In genomic region chr1:39884803-39885515, GRCm38 (mm10) we compare ENCODE assay signal across 18 mouse cellular contexts. TPM values are rescaled to one million over a fixed set of nuclear protein-coding genes. Genes with fewer than 3 reads are reported as not detected.
DNase-seq lines count a peak whose midpoint lies in the region; ATAC-seq and TF ChIP-seq lines count a peak whose summit lies in the region.
"Had no signal": no experiment of that assay in that cellular context is flagged by ENCODE, and none has a peak within 500 bp of the region (broad histone marks: within the 10 kb centered on the region; RNA-seq: fewer than 3 reads in every experiment).

No protein-coding gene starts in this region.

- H3K27me3 ChIP-seq in hindbrain, embryonic 10.5 days (ENCODE audit: insufficient read depth, poor library complexity, severe bottlenecking): no peaks in the 10 kb centered on the region
- H3K27me3 ChIP-seq in hindbrain, embryonic 13.5 days: no peaks in the 10 kb centered on the region
- no peaks in the 10 kb centered on the region for H3K27me3 ChIP-seq in forebrain, embryonic 11.5 days (ENCODE audit: control insufficient read depth, insufficient read depth, low read length)
- H3K27me3 ChIP-seq: liver, embryonic 15.5 days had no signal

- H3K9ac ChIP-seq in hindbrain, embryonic 13.5 days: no peak overlapping the region
- H3K9ac ChIP-seq in forebrain, embryonic 11.5 days (ENCODE audit: low read length): 0 out of 2 replicates have a peak overlapping the region, but pooled peaks have one; percentile 7
- H3K9ac ChIP-seq: liver, embryonic 15.5 days had no signal

- H3K4me1 ChIP-seq in hindbrain, embryonic 10.5 days (replicated peaks): peaks cover 27% of the 10 kb centered on the region
- peaks cover 8% of the 10 kb centered on the region for H3K4me1 ChIP-seq in hindbrain, embryonic 13.5 days (replicated peaks)
- H3K4me1 ChIP-seq in forebrain, embryonic 11.5 days (replicated peaks; ENCODE audit: control insufficient read depth, insufficient read depth, low read length): no peaks in the 10 kb centered on the region; the same call in 1 of the 2 replicates
- H3K4me1 ChIP-seq: liver, embryonic 15.5 days had no signal

- H3K4me2 ChIP-seq in hindbrain, embryonic 13.5 days: no peak overlapping the region
- H3K4me2 ChIP-seq in forebrain, embryonic 11.5 days (ENCODE audit: low read depth, low read length, severe bottlenecking): 0 out of 2 replicates have a peak overlapping the region, but pooled peaks have one; percentile 15
- H3K4me2 ChIP-seq: liver, embryonic 15.5 days had no signal

- peak overlapping the region; percentile 70 for H3K27ac ChIP-seq in hindbrain, embryonic 10.5 days
- H3K27ac ChIP-seq in hindbrain, embryonic 13.5 days: no peak overlapping the region
- H3K27ac ChIP-seq in forebrain, embryonic 11.5 days (ENCODE audit: low read depth, low read length): peak overlapping the region; percentile 14; the same call in 1 of the 2 replicates
- H3K27ac ChIP-seq in layer of hippocampus, adult 2 months: no peak overlapping the region
- H3K27ac ChIP-seq: liver, embryonic 15.5 days had no signal

- H3K36me3 ChIP-seq in hindbrain, embryonic 10.5 days: no peaks in the 10 kb centered on the region
- H3K36me3 ChIP-seq in hindbrain, embryonic 13.5 days: no peaks in the 10 kb centered on the region
- H3K36me3 ChIP-seq in forebrain, embryonic 11.5 days (ENCODE audit: control insufficient read depth, insufficient read depth, low read length): no peaks in the 10 kb centered on the region
- H3K36me3 ChIP-seq: G1E; liver, embryonic 15.5 days had no signal

- peak; percentile 33 for DNase-seq in hindbrain, embryonic 10.5 days (ENCODE audit: low spot score)
- peak; percentile 61 for DNase-seq in R1 (ENCODE audit: low read depth, low spot score)
- DNase-seq in forebrain, embryonic 11.5 days (ENCODE audit: low spot score): peak; percentile 59
- DNase-seq in mesoderm, embryonic 11.5 days (ENCODE audit: low read depth, low spot score): peak; percentile 48
- DNase-seq in layer of hippocampus, adult 2 months (ENCODE audit: low spot score in 2 of 2): no peak
- no peak for DNase-seq in left cerebral cortex, postnatal 14 days (ENCODE audit: low spot score in 2 of 2)
- DNase-seq in cerebellum, adult 18-20 months: no peak
- DNase-seq: adrenal gland, postnatal 36 days; cerebellum, adult 2 months; heart, adult 11 months; heart, postnatal 14 days; kidney, adult 18-20 months; lung, postnatal 4 days; right cerebral cortex, adult 18-20 months; thymus, adult 2 months had no signal

- WGBS in hindbrain, embryonic 10.5 days: 45% methylated on average over 16 of the region's 16 CpGs
- 36% methylated on average over 16 of the region's 16 CpGs for WGBS in hindbrain, embryonic 13.5 days
- 39% methylated on average over 16 of the region's 16 CpGs for WGBS in forebrain, embryonic 11.5 days

- ATAC-seq in hindbrain, embryonic 13.5 days (ENCODE audit: low FRiP score): no peak
- peak; percentile 67 for ATAC-seq in forebrain, embryonic 11.5 days (replicated peaks; ENCODE audit: low FRiP score)

- intact Hi-C loops in left cerebral cortex, postnatal 14 days (cut with DNase I): no loop called here

- no peak overlapping the region for H3K4me3 ChIP-seq in hindbrain, embryonic 10.5 days
- no peak overlapping the region for H3K4me3 ChIP-seq in hindbrain, embryonic 13.5 days
- H3K4me3 ChIP-seq in forebrain, embryonic 11.5 days (ENCODE audit: low read depth, low read length): no peak overlapping the region
- no peak overlapping the region for H3K4me3 ChIP-seq in layer of hippocampus, adult 2 months
- H3K4me3 ChIP-seq: liver, embryonic 15.5 days had no signal

- no peaks in the 10 kb centered on the region for H3K9me3 ChIP-seq in hindbrain, embryonic 10.5 days
- no peaks in the 10 kb centered on the region for H3K9me3 ChIP-seq in hindbrain, embryonic 13.5 days
- no peaks in the 10 kb centered on the region for H3K9me3 ChIP-seq in forebrain, embryonic 11.5 days (ENCODE audit: control insufficient read depth, low read length)
- H3K9me3 ChIP-seq: G1E; liver, embryonic 15.5 days had no signal

- no peak for TF ChIP-seq CTCF in layer of hippocampus, adult 2 months (conservative IDR thresholded peaks at IDR 0.05)

RNA-seq across cellular contexts. Expression of gene Map4k4, which starts 15.8 kb away (rescaled TPM):
- 38.5 and 40.1 TPM in 2 replicates for polyA plus RNA-seq in hindbrain, embryonic 10.5 days (2016; fragmentation: Nextera tagmentation; extraction: Ambion mirVana)
- 47.3 and 52.6 TPM in 2 replicates for polyA plus RNA-seq in hindbrain, embryonic 13.5 days (2015; fragmentation: Nextera tagmentation; extraction: Ambion mirVana)
- 52.4 and 58.2 TPM in 2 replicates for polyA plus RNA-seq in forebrain, embryonic 11.5 days (2014; fragmentation: Nextera tagmentation; extraction: Ambion mirVana)
- total RNA-seq in layer of hippocampus, adult 2 months (2021): 100 to 1,000 TPM; 134 to 145 TPM
- 100 to 1,000 TPM; 145 to 157 TPM for total RNA-seq in left cerebral cortex, postnatal 14 days (2021)

Comparison
In these comparisons a context has a peak if more than half of its experiments do, and no peak if none do; other contexts are left out.
1. H3K27ac ChIP-seq: peak in hindbrain, embryonic 10.5 days (single experiment) and forebrain, embryonic 11.5 days (single experiment); none in hindbrain, embryonic 13.5 days (single experiment) and layer of hippocampus, adult 2 months (single experiment).
2. DNase-seq: peak in hindbrain, embryonic 10.5 days (single experiment), R1 (single experiment), forebrain, embryonic 11.5 days (single experiment) and mesoderm, embryonic 11.5 days (single experiment); none in layer of hippocampus, adult 2 months (0 of 2), left cerebral cortex, postnatal 14 days (0 of 2) and cerebellum, adult 18-20 months (0 of 2).